Mouse (Mus musculus): Measurements from ENCODE around the gene Rtl4. TPM values are rescaled to one million over a fixed set of nuclear protein-coding genes. Genes with fewer than 3 reads are reported as not detected.

Rtl4 gene
- not detected in 2 replicates for polyA plus RNA-seq (2015; fragmentation: Nextera tagmentation; extraction: Ambion mirVana)

DNA sequence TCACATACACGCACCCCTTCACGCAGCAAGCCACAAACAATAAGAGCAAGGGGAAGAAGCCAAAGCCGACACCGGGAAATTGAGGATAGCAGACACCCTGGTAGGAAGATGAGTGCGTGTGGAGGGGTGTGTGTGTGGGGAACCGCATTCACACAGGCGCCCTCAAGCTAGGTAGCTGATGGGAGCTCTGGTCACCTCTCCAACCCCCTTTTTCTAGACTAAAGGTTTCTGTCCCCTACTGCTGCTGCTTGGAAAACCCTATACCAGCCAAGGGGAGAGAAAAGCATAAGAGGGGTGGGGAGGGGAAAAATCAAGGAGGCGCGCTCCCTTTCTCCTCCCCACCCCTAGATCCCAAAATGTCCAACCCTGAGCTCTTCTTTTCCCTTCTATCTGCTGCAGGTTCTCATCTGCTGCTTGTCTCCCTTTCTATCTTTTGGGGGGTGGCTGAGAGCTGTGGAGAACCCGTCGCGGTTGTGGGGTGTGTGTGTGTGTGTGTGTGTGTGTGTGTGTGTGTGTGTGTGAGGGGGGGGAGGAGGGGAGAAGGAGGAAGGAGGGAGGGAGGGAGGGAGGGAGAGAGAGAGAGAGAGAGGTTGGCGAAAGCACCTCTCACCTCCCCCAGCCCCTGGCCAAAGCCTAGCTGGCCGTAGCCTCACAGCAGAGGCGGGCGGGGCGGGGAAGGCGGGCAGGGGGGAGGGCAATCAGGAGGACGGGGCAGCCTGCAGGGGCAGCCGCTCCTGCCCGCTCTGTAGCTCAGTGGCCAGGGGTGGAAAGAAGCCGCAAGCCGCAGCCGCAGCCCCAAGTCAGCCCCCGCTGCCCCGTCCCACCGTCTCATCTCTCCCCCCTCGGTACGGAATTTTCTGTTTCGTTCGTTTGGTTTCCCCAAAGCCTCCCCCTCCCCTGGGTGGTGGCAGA is at the start of gene Rtl4:
Gene Rtl4, plus strand, starts transcription at position 701 of the 912 bp plus-strand sequence.
- DNase-seq (ENCODE audit: low spot score) (no peak), ATAC-seq (no peak; the same call in 1 of the 2 replicates)
- Histone ChIP-seq H3K4me3 (ENCODE audit: low read depth, low read length) (peak within 1 kb of the TSS; percentile 28), H3K4me2 (replicated peaks; ENCODE audit: low read depth, low read length) (peak within 1 kb of the TSS; percentile 65), H3K9ac (replicated peaks; ENCODE audit: low read depth) (no peak within 1 kb of the TSS), H3K27ac (ENCODE audit: low read length) (no peak within 1 kb of the TSS), H3K27me3 (replicated peaks; ENCODE audit: insufficient read depth, low read length) (no peaks in the 10 kb centered on the region), H3K9me3 (ENCODE audit: low read length) (no peaks in the 10 kb centered on the region), H3K36me3 (ENCODE audit: insufficient read depth, low read length) (no peaks in the 10 kb centered on the region), H3K4me1 (ENCODE audit: insufficient read depth, low read depth, low read length) (no peaks in the 10 kb centered on the region)
- 23% methylated on average over 11 of the region's 31 CpGs for WGBS
- TF ChIP-seq EP300 (IDR thresholded peaks at IDR 0.05) (no peak), CTCF (IDR thresholded peaks at IDR 0.05) (no peak)

DNA sequence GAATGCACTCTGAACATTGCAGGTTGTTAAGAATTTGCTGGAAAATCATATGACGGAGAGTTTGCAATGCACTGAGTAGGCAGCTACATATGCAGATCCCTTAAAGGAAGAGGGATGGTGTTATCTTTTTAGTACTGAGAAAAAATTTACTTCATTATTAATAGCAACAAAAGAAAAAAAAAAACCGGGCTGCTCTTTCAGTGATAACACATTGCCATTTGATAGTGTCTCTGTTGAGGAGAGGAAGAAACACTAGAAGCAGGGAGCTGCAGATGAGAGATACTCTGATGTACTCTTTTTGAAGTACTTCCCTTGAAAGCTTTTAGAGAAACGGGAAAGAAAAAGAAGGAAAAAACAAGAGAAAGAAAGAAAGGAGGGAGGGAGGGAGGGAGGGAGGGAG is 44.0 kb upstream of the Rtl4 start:
- H3K4me2 ChIP-seq (replicated peaks; ENCODE audit: low read depth, low read length), result no peak overlapping the region
- ATAC-seq (no peak), DNase-seq (ENCODE audit: low spot score) (no peak)
- H3K4me3 ChIP-seq (ENCODE audit: low read depth, low read length), result no peak overlapping the region
- no peak overlapping the region for H3K27ac ChIP-seq (ENCODE audit: low read length)
- H3K4me1 ChIP-seq (ENCODE audit: insufficient read depth, low read depth, low read length), result no peaks in the 10 kb centered on the region
- H3K9me3 ChIP-seq (ENCODE audit: low read length), result no peaks in the 10 kb centered on the region
- no peaks in the 10 kb centered on the region for H3K36me3 ChIP-seq (ENCODE audit: insufficient read depth, low read length)
- 40% methylated on average over 3 of the region's 3 CpGs for WGBS
- no peaks in the 10 kb centered on the region for H3K27me3 ChIP-seq (replicated peaks; ENCODE audit: insufficient read depth, low read length)
- TF ChIP-seq EP300 (IDR thresholded peaks at IDR 0.05), result no peak
- no peak for TF ChIP-seq CTCF (IDR thresholded peaks at IDR 0.05)
- H3K9ac ChIP-seq (replicated peaks; ENCODE audit: low read depth), result no peak overlapping the region

DNA sequence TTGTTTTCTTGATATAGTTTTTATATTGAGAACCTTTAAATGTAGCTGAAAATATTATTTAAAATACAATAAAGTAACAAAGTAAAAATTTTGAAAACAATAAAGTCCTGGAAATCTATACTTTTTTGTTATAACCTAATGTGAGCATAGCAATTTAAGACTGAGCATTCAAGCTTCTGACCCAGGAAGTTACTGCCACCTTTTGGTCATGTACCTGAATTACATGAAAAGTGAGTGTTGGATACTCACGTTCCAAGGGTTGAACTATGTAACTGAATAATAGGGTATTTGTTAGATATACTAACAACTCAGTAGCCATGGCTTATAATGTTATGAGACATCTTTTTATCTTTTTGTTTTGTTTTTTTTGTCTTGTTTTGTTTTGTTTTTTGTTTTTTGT is 43.3 kb upstream of the Rtl4 start:
- no peak for TF ChIP-seq EP300 (IDR thresholded peaks at IDR 0.05)
- peak; percentile 40 for TF ChIP-seq CTCF (IDR thresholded peaks at IDR 0.05)
- no peaks in the 10 kb centered on the region for H3K36me3 ChIP-seq (ENCODE audit: insufficient read depth, low read length)
- 29% methylated on average over 1 of the region's 1 CpGs for WGBS
- H3K9me3 ChIP-seq (ENCODE audit: low read length), result no peaks in the 10 kb centered on the region
- no peak overlapping the region for H3K27ac ChIP-seq (ENCODE audit: low read length)
- ATAC-seq, result no peak
- H3K4me2 ChIP-seq (replicated peaks; ENCODE audit: low read depth, low read length), result no peak overlapping the region
- DNase-seq (ENCODE audit: low spot score), result peak; percentile 7
- no peaks in the 10 kb centered on the region for H3K4me1 ChIP-seq (ENCODE audit: insufficient read depth, low read depth, low read length)
- H3K9ac ChIP-seq (replicated peaks; ENCODE audit: low read depth), result no peak overlapping the region
- H3K27me3 ChIP-seq (replicated peaks; ENCODE audit: insufficient read depth, low read length), result no peaks in the 10 kb centered on the region
- no peak overlapping the region for H3K4me3 ChIP-seq (ENCODE audit: low read depth, low read length)

DNA sequence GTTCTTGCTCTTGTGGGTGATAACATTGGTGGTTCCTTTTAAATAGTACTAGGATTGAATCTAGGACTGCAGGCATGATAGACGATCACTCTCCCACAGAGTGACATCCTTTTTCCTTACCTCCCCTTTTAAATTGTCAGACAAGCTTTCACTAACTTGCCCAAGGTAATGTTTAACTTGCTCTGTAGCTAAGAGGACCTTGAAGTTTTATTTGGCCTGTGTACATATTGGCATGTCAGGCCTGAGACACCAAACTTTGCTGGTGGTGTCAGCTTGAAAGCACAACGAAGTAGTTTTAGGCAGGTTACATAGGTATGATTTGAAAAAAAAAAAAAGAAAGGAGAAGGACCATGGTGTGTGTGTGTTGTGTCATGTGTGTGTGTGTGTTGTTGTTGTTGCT is 36.5 kb upstream of the Rtl4 start:
- DNase-seq (ENCODE audit: low spot score) (no peak), ATAC-seq (no peak)
- Histone ChIP-seq H3K27me3 (replicated peaks; ENCODE audit: insufficient read depth, low read length) (no peaks in the 10 kb centered on the region), H3K4me3 (ENCODE audit: low read depth, low read length) (no peak overlapping the region), H3K4me1 (ENCODE audit: insufficient read depth, low read depth, low read length) (no peaks in the 10 kb centered on the region), H3K4me2 (replicated peaks; ENCODE audit: low read depth, low read length) (no peak overlapping the region), H3K9ac (replicated peaks; ENCODE audit: low read depth) (no peak overlapping the region), H3K36me3 (ENCODE audit: insufficient read depth, low read length) (no peaks in the 10 kb centered on the region), H3K9me3 (ENCODE audit: low read length) (no peaks in the 10 kb centered on the region), H3K27ac (ENCODE audit: low read length) (no peak overlapping the region)
- WGBS, result 45% methylated on average over 2 of the region's 2 CpGs
- TF ChIP-seq EP300 (IDR thresholded peaks at IDR 0.05) (no peak), CTCF (IDR thresholded peaks at IDR 0.05) (no peak)

DNA sequence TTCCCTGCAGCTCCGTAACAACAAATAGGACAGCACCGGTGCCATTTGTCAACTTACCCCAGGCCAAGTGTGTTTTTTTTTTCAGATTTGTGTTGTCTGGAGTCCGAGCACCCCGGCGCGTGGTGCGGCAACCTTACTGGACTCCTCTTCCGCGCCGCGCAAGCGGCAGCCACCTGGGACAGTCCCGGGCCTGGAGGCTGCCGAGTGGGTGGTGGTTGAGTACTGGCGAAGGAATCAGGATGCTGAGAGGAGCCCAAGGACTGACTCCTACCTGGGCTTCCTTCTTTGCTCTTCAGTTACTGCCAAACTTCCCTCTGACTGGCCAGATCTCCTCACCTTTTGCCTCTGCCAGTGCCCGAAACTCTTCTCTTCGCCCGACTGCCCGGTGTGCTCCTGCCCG is 965 bp upstream of the Rtl4 start:
- no peak overlapping the region for H3K27ac ChIP-seq (ENCODE audit: low read length)
- ATAC-seq (no peak), DNase-seq (ENCODE audit: low spot score) (no peak)
- no peaks in the 10 kb centered on the region for H3K36me3 ChIP-seq (ENCODE audit: insufficient read depth, low read length)
- H3K4me1 ChIP-seq (ENCODE audit: insufficient read depth, low read depth, low read length), result no peaks in the 10 kb centered on the region
- no peaks in the 10 kb centered on the region for H3K9me3 ChIP-seq (ENCODE audit: low read length)
- no peaks in the 10 kb centered on the region for H3K27me3 ChIP-seq (replicated peaks; ENCODE audit: insufficient read depth, low read length)
- H3K9ac ChIP-seq (replicated peaks; ENCODE audit: low read depth), result no peak overlapping the region
- TF ChIP-seq CTCF (IDR thresholded peaks at IDR 0.05), result no peak
- TF ChIP-seq EP300 (IDR thresholded peaks at IDR 0.05), result no peak
- 0 out of 2 replicates have a peak overlapping the region, but pooled peaks have one; percentile 65 for H3K4me2 ChIP-seq (replicated peaks; ENCODE audit: low read depth, low read length)
- no peak overlapping the region for H3K4me3 ChIP-seq (ENCODE audit: low read depth, low read length)
- WGBS, result 16% methylated on average over 19 of the region's 20 CpGs

DNA sequence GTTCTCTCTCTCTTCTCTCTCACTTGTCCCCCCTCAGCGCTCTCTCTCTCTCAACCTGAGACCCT is 733 bp upstream of the Rtl4 start, which contains the start of gene Trpc5:
Gene Trpc5, minus strand, starts transcription at position 39 of the 65 bp plus-strand sequence.
- Histone ChIP-seq H3K27ac (ENCODE audit: low read length) (no peak within 1 kb of the TSS), H3K4me3 (ENCODE audit: low read depth, low read length) (peak within 1 kb of the TSS; percentile 28), H3K36me3 (ENCODE audit: insufficient read depth, low read length) (no peaks in the 10 kb centered on the region), H3K4me1 (ENCODE audit: insufficient read depth, low read depth, low read length) (no peaks in the 10 kb centered on the region), H3K27me3 (replicated peaks; ENCODE audit: insufficient read depth, low read length) (no peaks in the 10 kb centered on the region), H3K4me2 (replicated peaks; ENCODE audit: low read depth, low read length) (peak within 1 kb of the TSS; percentile 65), H3K9ac (replicated peaks; ENCODE audit: low read depth) (no peak within 1 kb of the TSS), H3K9me3 (ENCODE audit: low read length) (no peaks in the 10 kb centered on the region)
- no peak for TF ChIP-seq CTCF (IDR thresholded peaks at IDR 0.05)
- TF ChIP-seq EP300 (IDR thresholded peaks at IDR 0.05), result no peak
- 33% methylated on average over 1 of the region's 1 CpGs for WGBS
- DNase-seq (ENCODE audit: low spot score), result no peak
- ATAC-seq, result no peak
